Mouse (Mus musculus) limb, embryonic 10.5 days (tissue): ENCODE data around the gene Ttll5. TPM values are rescaled to one million over a fixed set of nuclear protein-coding genes. Genes with fewer than 3 reads are reported as not detected.

Experiments
- DNase-seq: peaks from one replicate; pipeline ENCODE4 v3.0.0-alpha.2; 2017; ENCODE audit warnings: low spot score
- H3K27ac ChIP-seq: fragments of 300-500 bp; sonication (generic); 2 replicates; pipeline ENCODE4 v1.5.1; 2016; ENCODE audit warnings: mild to moderate bottlenecking
- H3K27me3 ChIP-seq: fragments of 300-500 bp; sonication (generic); 2 replicates; pipeline ENCODE4 v1.6.1; 2016; ENCODE audit warnings: low read depth, mild to moderate bottlenecking; ENCODE audit not compliant: poor library complexity, severe bottlenecking
- H3K36me3 ChIP-seq: fragments of 300-500 bp; sonication (generic); 2 replicates; pipeline ENCODE4 v1.6.1; 2016; ENCODE audit warnings: mild to moderate bottlenecking, moderate library complexity
- H3K4me1 ChIP-seq: fragments of 300-500 bp; sonication (generic); 2 replicates; pipeline ENCODE4 v1.6.1; 2016
- H3K4me3 ChIP-seq: fragments of 300-500 bp; sonication (generic); 2 replicates; pipeline ENCODE4 v1.5.1; 2016; ENCODE audit warnings: mild to moderate bottlenecking, moderate library complexity
- H3K9me3 ChIP-seq: fragments of 300-500 bp; sonication (generic); replicated peaks from 2 replicates; pipeline ENCODE4 v1.6.1; 2016; ENCODE audit warnings: mild to moderate bottlenecking
- WGBS: fragments of 180-500 bp; shearing (Covaris S2); methylation state at CpG from one replicate; pipeline ENCODE4 v1.1.7; 2016; 5-methylcytosine and 5-hydroxymethylcytosine counted together
- polyA plus RNA-seq: library from polyadenylated mRNA; unstranded; fragments of >200 nt; fragmentation: Nextera tagmentation; extraction: Ambion mirVana; gene quantifications from 2 replicates; pipeline ENCODE4 v1.2.1, GENCODE M21; 2016

Ttll5 gene
- polyA plus RNA-seq, 1 experiment from 2014 or later: 22.4 TPM

- no peak overlapping the region for H3K27ac ChIP-seq
- peaks cover 62% of the 10 kb centered on the region for H3K36me3 ChIP-seq
- H3K4me3 ChIP-seq: no peak overlapping the region
- H3K4me1 ChIP-seq: no peaks in the 10 kb centered on the region
- no peaks in the 10 kb centered on the region for H3K27me3 ChIP-seq
- DNase-seq: no peak
- no peaks in the 10 kb centered on the region for H3K9me3 ChIP-seq
- WGBS: 94% methylated on average over 4 of the region's 4 CpGs
Observed at GRCm38 (mm10) chr12:85811676-85812075, 12.8 kb upstream of the Ttll5 start.

DNA sequence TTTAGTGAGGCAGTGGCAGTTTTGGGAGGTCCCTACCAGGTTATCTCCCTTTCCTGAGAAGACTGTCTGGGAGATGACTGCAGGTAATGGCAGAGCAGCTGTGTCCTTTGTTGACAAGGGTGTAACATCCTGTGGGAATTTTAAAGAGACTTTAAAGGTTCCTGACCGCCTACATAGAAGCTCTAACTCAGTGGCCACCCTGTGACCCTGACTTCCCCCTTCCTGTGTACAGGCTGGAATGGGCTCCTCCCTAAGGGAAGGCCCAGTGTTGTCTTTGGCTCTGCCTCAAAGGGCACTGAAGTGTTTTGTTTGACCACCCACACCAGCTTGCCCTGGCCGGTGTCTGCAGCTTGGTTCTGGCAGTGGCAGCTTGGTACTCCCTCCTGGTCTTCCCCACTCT, 10.9 kb upstream of the Ttll5 start:
- Histone ChIP-seq H3K9me3 (no peaks in the 10 kb centered on the region), H3K4me3 (no peak overlapping the region), H3K27ac (no peak overlapping the region), H3K4me1 (no peaks in the 10 kb centered on the region), H3K36me3 (peaks cover 81% of the 10 kb centered on the region), H3K27me3 (no peaks in the 10 kb centered on the region)
- DNase-seq: no peak
- WGBS: 81% methylated on average over 2 of the region's 2 CpGs

DNA sequence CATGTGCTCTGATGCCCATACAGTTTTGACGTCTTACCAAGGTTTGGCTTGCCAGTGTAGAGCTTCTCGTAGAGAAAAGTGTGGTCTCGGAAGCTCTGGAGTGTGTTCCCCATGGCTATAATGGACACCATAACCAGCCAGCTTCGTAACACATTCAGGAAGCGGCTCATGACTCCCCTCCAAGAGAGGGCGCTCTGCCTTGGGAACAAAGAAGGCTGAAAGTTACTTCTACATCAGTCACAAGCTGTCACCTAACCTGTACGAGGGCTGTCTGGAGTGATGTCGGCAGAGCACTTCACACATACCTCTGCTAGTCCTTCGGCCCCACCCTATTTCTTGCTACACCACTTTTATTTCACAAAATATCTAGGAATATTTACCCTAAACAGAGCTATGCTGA, 2.4 kb upstream of the Ttll5 start:
- peaks cover 58% of the 10 kb centered on the region for H3K36me3 ChIP-seq
- H3K27me3 ChIP-seq: no peaks in the 10 kb centered on the region

GRCm38 (mm10) chr12:85825361-85825760, 902 bp downstream of the Ttll5 start:
- Histone ChIP-seq H3K36me3 (peaks cover 51% of the 10 kb centered on the region), H3K27me3 (no peaks in the 10 kb centered on the region), H3K4me1 (peaks cover 16% of the 10 kb centered on the region), H3K4me3 (peak overlapping the region; percentile 90), H3K27ac (peak overlapping the region; percentile 96), H3K9me3 (no peaks in the 10 kb centered on the region)
- 11% methylated on average over 8 of the region's 8 CpGs for whole genome bisulfite sequencing
- no peak for DNase-seq

More for the DNA sequence above, 2.4 kb upstream of the Ttll5 start:
- 81% methylated on average over 9 of the region's 9 CpGs for WGBS
- no peak for DNase-seq
- Histone ChIP-seq H3K27ac (no peak overlapping the region), H3K4me1 (peaks cover 16% of the 10 kb centered on the region), H3K9me3 (no peaks in the 10 kb centered on the region), H3K4me3 (no peak overlapping the region)

DNA sequence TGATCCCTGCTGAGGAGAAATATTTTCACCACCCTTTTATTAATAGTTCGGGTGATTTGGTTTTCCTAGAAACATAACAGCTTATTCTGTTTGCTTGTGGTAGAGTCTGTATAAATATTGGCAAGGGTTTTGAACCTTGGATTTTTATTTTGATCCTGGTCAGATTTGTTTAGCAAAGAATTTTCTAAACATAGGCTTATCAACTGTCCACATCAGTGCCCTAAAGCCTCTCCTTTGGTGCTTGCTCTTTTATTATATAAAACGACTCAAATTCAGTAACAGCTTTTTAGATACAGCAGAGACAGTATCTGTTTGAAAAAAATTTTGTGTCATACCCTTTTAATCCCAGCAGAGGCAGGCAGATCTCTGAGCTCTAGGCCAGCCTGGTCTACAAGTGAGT, 1.4 kb downstream of the Ttll5 start:
- 81% methylated on average over 2 of the region's 2 CpGs for WGBS

DNA sequence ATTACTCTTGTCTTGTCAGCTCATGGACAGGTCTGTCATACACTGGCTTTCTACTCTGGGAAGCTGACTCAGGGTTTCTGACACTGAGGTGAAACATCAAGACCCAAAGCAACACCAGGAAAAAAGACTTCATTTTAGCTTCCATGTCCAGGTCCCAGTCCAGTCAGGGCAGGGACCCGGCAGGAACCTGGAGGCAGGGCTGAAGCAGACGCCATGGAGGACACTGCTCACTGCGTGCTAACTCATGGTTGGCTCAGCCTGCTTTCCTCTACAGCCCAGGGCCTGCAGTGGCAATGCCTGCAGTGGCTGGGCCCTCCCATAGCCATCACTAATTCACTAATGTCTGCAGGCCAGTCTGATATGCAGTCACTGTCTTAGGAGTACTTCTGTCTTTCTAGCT, 4.4 kb downstream of the Ttll5 start:
- H3K4me1 ChIP-seq: peaks cover 9% of the 10 kb centered on the region
- no peaks in the 10 kb centered on the region for H3K27me3 ChIP-seq
- no peaks in the 10 kb centered on the region for H3K9me3 ChIP-seq
- H3K4me3 ChIP-seq: no peak overlapping the region
- DNase-seq: no peak
- WGBS: 92% methylated on average over 3 of the region's 3 CpGs
- H3K27ac ChIP-seq: no peak overlapping the region
- H3K36me3 ChIP-seq: peaks cover 63% of the 10 kb centered on the region

More for the DNA sequence above, 1.4 kb downstream of the Ttll5 start:
- peaks cover 49% of the 10 kb centered on the region for H3K36me3 ChIP-seq
- DNase-seq: no peak
- no peaks in the 10 kb centered on the region for H3K9me3 ChIP-seq
- peaks cover 16% of the 10 kb centered on the region for H3K4me1 ChIP-seq
- no peaks in the 10 kb centered on the region for H3K27me3 ChIP-seq
- H3K4me3 ChIP-seq: peak overlapping the region; percentile 90
- no peak overlapping the region for H3K27ac ChIP-seq

GRCm38 (mm10) chr12:85829866-85830265, 5.4 kb downstream of the Ttll5 start:
- Histone ChIP-seq H3K27ac (no peak overlapping the region), H3K27me3 (no peaks in the 10 kb centered on the region), H3K36me3 (peaks cover 67% of the 10 kb centered on the region), H3K9me3 (no peaks in the 10 kb centered on the region), H3K4me1 (peaks cover 7% of the 10 kb centered on the region), H3K4me3 (no peak overlapping the region)
- WGBS: 95% methylated on average over 3 of the region's 3 CpGs
- DNase-seq: no peak

DNA sequence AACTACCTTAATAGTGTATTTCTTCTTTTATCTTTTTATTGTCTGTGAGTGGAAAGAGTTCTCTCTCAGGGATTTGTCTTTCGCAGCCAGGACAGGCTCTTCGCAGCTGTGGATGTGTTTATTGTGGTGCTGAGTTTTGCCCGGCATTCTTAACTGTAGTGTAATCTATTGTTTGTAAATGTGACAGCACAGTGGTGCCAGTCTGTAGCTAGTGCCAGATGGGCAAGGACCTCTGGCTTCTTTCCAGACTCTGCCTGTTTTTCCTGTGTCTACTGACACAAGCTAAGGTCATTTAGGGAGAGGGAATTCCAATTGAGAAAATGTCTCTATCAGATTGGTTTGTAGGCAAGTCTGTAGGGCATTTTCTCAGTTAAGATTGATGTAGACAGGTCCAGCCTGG, 6.2 kb downstream of the Ttll5 start:
- Histone ChIP-seq H3K9me3 (no peaks in the 10 kb centered on the region), H3K27me3 (no peaks in the 10 kb centered on the region), H3K4me3 (no peak overlapping the region), H3K27ac (no peak overlapping the region), H3K4me1 (peaks cover 2% of the 10 kb centered on the region), H3K36me3 (peaks cover 71% of the 10 kb centered on the region)
- 92% methylated on average over 3 of the region's 3 CpGs for whole genome bisulfite sequencing
- DNase-seq: no peak

DNA sequence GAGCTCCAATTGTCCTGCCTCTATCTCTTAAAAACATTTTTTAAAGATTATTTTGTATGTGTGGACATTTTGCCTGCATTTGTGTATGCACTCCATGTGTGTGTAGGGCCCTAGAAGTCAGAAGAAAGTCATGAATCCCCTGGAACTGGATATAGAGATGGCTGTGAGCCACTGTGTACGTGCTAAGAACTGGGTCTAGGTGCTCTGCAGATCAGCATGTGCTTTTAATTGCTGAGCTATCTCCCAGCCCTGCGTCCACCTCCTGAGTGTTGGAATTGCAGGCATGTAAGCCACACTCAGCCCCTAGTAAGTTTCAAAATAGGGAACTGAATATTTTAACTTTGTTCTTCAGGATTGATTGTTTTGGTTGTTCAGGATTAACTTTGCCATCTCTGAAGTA, 10.1 kb downstream of the Ttll5 start:
- H3K4me3 ChIP-seq: no peak overlapping the region
- H3K4me1 ChIP-seq: no peaks in the 10 kb centered on the region
- WGBS: 69% methylated on average over 2 of the region's 2 CpGs
- H3K36me3 ChIP-seq: peaks cover 49% of the 10 kb centered on the region
- no peaks in the 10 kb centered on the region for H3K9me3 ChIP-seq
- no peaks in the 10 kb centered on the region for H3K27me3 ChIP-seq
- no peak for DNase-seq
- H3K27ac ChIP-seq: no peak overlapping the region

DNA sequence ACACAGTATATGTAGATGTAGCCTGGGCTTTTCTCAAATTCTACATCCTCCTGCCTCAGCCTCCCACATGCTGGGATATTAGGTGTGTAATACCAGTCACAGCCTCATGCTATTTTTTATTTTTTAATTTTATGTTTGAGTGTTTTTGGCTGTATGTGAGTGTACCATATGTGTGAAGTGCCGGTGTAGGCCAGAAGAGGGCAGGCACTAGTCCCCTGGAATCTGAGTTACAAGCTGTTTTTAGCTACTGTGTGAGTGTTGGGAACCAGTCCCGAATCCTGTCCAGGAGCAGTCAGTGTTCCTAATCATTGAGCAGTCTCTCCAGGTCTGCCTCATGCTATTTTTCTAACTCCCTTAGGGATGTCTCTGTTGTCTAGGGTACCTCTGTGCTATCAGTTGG, 13.3 kb downstream of the Ttll5 start:
- WGBS: 93% methylated on average over 2 of the region's 2 CpGs
- peaks cover 38% of the 10 kb centered on the region for H3K36me3 ChIP-seq
- no peaks in the 10 kb centered on the region for H3K4me1 ChIP-seq
- H3K9me3 ChIP-seq: no peaks in the 10 kb centered on the region
- H3K4me3 ChIP-seq: no peak overlapping the region
- no peak for DNase-seq
- no peaks in the 10 kb centered on the region for H3K27me3 ChIP-seq
- no peak overlapping the region for H3K27ac ChIP-seq

DNA sequence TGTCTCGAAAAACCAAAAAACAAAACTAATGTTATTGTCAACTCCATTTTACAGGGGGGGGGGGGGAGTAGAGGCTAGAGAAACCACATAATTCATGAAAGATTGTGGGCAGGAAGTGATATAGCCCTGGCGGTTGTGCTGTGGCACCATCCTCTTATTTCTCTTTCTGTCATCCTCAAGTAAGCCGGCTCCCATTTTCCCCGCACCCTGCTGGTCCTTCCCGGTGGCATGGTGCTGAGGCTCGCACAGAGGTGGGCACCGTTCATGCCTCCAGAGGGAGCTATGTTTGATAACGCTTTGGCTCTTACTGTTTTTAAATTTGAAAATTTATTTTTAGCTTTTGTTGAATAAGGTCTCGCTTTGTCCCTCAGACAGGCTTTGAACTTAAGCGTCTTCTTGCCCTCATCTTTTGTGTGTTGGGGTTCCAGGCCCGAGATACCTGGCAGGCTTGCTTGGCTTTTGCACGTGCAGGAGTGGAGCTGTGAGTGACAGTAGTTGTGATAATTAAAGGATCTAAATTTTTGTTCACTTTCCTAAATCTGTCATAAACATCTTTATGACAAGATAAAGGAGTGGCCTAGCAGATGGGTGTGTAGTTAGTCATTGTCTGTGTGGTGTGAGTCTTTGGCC, 15.0 kb downstream of the Ttll5 start:
- Histone ChIP-seq H3K9me3 (no peaks in the 10 kb centered on the region), H3K27me3 (no peaks in the 10 kb centered on the region), H3K4me3 (no peak overlapping the region), H3K27ac (no peak overlapping the region), H3K36me3 (peaks cover 41% of the 10 kb centered on the region), H3K4me1 (no peaks in the 10 kb centered on the region)
- WGBS: 94% methylated on average over 12 of the region's 12 CpGs
- no peak for DNase-seq

DNA sequence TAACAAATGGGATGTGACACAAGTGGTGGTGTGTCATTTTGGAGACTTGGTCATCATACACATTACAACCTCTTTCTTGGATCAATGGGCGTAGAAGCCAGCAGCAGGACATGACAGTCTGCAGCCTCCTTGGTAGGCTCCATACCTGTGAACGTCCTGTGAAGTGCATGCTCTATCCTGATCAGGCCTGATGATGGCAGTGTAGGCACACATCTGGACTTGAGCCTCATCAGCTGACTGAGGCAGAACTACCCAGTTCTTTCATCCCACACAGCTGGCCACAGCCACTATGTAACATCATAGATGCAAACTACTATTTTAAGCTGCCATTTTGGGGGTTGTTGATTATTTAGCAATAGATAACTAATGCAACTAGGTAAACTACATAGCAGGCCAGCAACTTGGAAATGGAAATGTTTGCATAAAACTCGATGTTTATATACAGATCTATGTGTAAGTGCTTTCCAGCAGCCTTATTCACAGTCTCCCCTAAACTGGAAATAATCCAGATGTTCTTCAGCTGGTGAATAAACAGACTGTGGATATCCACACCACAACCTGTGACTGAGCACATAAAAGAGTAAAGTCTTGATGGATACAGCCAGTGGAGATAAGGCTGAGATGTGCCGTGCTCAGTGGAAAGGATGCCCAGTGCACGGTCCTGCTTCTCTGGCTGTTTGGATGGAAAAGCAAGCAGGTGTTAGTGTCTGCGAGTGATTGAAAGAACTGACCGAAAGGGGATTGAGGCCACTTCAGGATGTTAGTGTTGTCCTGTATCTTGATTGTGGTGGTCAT, 23.9 kb downstream of the Ttll5 start:
- Histone ChIP-seq H3K4me3 (no peak overlapping the region), H3K27ac (no peak overlapping the region), H3K36me3 (peaks cover 48% of the 10 kb centered on the region), H3K9me3 (no peaks in the 10 kb centered on the region), H3K4me1 (no peaks in the 10 kb centered on the region), H3K27me3 (no peaks in the 10 kb centered on the region)
- no peak for DNase-seq
- WGBS: 85% methylated on average over 7 of the region's 7 CpGs

- DNase-seq: no peak
- Histone ChIP-seq H3K27me3 (no peaks in the 10 kb centered on the region), H3K4me3 (no peak overlapping the region), H3K27ac (no peak overlapping the region), H3K9me3 (no peaks in the 10 kb centered on the region), H3K36me3 (peaks cover 49% of the 10 kb centered on the region), H3K4me1 (no peaks in the 10 kb centered on the region)
- WGBS: 88% methylated on average over 8 of the region's 8 CpGs
Observed at GRCm38 (mm10) chr12:85850661-85851060, 26.2 kb downstream of the Ttll5 start.
